Mouse (Mus musculus): ENCODE measurements at regions not wholly inside any gene's neighbourhood (a gene's known extent, or its start where the extent isn't known, plus 50 kb on each side); places are given as distances from the start of the nearest gene placed in this dataset.

GRCm38 (mm10) chr10:109561638-109562037 lies 550.9 kb upstream of the Syt1 start:
- Histone ChIP-seq H3K9ac (replicated peaks; ENCODE audit: low read length, poor library complexity, severe bottlenecking) (no peak overlapping the region), H3K9me3 (ENCODE audit: low read length) (no peaks in the 10 kb centered on the region), H3K27ac (ENCODE audit: low read depth, low read length) (no peak overlapping the region), H3K36me3 (ENCODE audit: insufficient read depth, low read length) (no peaks in the 10 kb centered on the region), H3K4me1 (ENCODE audit: insufficient read depth, low read length) (no peaks in the 10 kb centered on the region), H3K4me3 (ENCODE audit: low read depth, low read length) (no peak overlapping the region), H3K27me3 (ENCODE audit: insufficient read depth, low read length) (no peaks in the 10 kb centered on the region), H3K4me2 (ENCODE audit: low read depth, low read length, poor library complexity, severe bottlenecking) (no peak overlapping the region)
- ATAC-seq (ENCODE audit: low FRiP score), result no peak
- peak; percentile 33 for DNase-seq (ENCODE audit: low spot score)
- no peak for TF ChIP-seq CTCF (IDR thresholded peaks at IDR 0.05)
- WGBS, result 46% methylated on average over 2 of the region's 2 CpGs

GRCm38 (mm10) chr10:109561094-109561493 lies 550.3 kb upstream of the Syt1 start:
- Histone ChIP-seq H3K4me2 (ENCODE audit: low read depth, low read length, poor library complexity, severe bottlenecking) (no peak overlapping the region), H3K4me1 (ENCODE audit: insufficient read depth, low read length) (no peaks in the 10 kb centered on the region), H3K27ac (ENCODE audit: low read depth, low read length) (no peak overlapping the region), H3K36me3 (ENCODE audit: insufficient read depth, low read length) (no peaks in the 10 kb centered on the region), H3K9me3 (ENCODE audit: low read length) (no peaks in the 10 kb centered on the region), H3K9ac (replicated peaks; ENCODE audit: low read length, poor library complexity, severe bottlenecking) (no peak overlapping the region), H3K27me3 (ENCODE audit: insufficient read depth, low read length) (no peaks in the 10 kb centered on the region), H3K4me3 (ENCODE audit: low read depth, low read length) (no peak overlapping the region)
- WGBS, result 10% methylated on average over 1 of the region's 1 CpGs
- TF ChIP-seq CTCF (IDR thresholded peaks at IDR 0.05), result no peak
- ATAC-seq (ENCODE audit: low FRiP score), result no peak
- no peak for DNase-seq (ENCODE audit: low spot score)

DNA sequence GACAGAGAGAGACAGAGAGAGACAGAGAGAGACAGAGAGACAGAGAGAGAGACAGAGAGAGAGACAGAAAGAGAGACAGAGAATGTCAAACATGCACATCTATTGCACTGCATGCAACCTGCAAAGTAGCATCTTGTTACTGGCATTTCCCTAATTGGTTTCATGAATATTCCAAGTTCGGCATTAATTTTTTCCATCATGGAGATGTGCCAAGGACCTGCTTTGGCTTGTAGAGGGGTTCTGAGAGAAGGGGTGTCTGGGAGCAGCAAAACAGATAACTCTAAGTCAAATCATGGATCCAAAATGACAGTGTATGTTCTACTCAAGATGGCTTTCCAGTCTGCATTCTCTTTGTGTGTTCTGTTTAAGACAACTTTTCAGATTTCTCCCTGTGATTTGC lies 532.5 kb upstream of the Syt1 start:
- 98% methylated on average over 1 of the region's 1 CpGs for WGBS
- Histone ChIP-seq H3K4me3 (ENCODE audit: low read depth, low read length) (no peak overlapping the region), H3K9ac (replicated peaks; ENCODE audit: low read length, poor library complexity, severe bottlenecking) (no peak overlapping the region), H3K27me3 (ENCODE audit: insufficient read depth, low read length) (no peaks in the 10 kb centered on the region), H3K27ac (ENCODE audit: low read depth, low read length) (no peak overlapping the region), H3K9me3 (ENCODE audit: low read length) (no peaks in the 10 kb centered on the region), H3K4me1 (ENCODE audit: insufficient read depth, low read length) (no peaks in the 10 kb centered on the region), H3K4me2 (ENCODE audit: low read depth, low read length, poor library complexity, severe bottlenecking) (no peak overlapping the region), H3K36me3 (ENCODE audit: insufficient read depth, low read length) (no peaks in the 10 kb centered on the region)
- DNase-seq (ENCODE audit: low spot score) (no peak), ATAC-seq (ENCODE audit: low FRiP score) (no peak)
- no peak for TF ChIP-seq CTCF (IDR thresholded peaks at IDR 0.05)

DNA sequence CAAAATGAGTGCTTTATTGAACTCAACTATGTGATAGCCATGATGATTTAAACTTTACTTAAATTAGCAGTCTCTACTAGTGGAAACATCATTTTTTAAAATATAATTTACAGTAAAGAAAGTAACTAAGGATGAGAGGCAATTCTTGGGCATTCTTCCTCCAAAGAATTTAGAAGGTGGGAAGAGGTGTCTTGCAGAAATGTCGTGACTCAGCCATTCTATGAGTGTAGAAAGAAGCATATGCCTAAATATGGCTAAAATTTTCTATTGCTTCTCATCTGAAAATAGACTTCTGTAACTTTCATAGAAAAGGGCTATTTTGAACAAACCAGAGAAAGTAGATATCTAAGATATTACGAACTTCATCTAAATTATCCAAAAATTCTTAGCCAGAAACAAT lies 529.4 kb upstream of the Syt1 start:
- no peak overlapping the region for H3K27ac ChIP-seq (ENCODE audit: low read depth, low read length)
- TF ChIP-seq CTCF (IDR thresholded peaks at IDR 0.05), result no peak
- no peak overlapping the region for H3K9ac ChIP-seq (replicated peaks; ENCODE audit: low read length, poor library complexity, severe bottlenecking)
- WGBS, result 89% methylated on average over 2 of the region's 2 CpGs
- H3K9me3 ChIP-seq (ENCODE audit: low read length), result no peaks in the 10 kb centered on the region
- no peaks in the 10 kb centered on the region for H3K27me3 ChIP-seq (ENCODE audit: insufficient read depth, low read length)
- H3K4me2 ChIP-seq (ENCODE audit: low read depth, low read length, poor library complexity, severe bottlenecking), result no peak overlapping the region
- ATAC-seq (ENCODE audit: low FRiP score) (no peak), DNase-seq (ENCODE audit: low spot score) (no peak)
- H3K4me1 ChIP-seq (ENCODE audit: insufficient read depth, low read length), result no peaks in the 10 kb centered on the region
- no peak overlapping the region for H3K4me3 ChIP-seq (ENCODE audit: low read depth, low read length)
- H3K36me3 ChIP-seq (ENCODE audit: insufficient read depth, low read length), result no peaks in the 10 kb centered on the region

DNA sequence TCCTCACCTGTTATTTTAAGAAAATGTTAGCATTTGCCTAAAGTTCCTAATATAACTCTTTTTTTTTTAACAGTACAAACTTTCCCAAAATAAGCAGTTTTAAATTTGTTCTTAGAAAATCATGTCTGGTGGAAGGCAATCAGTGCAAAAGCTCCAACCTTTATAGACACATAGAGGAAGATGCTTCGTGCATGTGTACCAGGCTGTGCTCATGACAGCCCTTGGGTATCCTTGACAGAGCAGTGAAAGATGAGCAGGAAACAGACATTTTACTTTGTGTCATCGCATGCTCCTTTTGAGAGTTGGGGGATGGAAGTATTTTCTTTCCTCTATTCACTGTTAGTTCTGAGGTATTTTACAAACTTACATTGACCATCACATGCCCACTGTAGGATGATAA lies 517.3 kb upstream of the Syt1 start:
- Histone ChIP-seq H3K36me3 (ENCODE audit: insufficient read depth, low read length) (no peaks in the 10 kb centered on the region), H3K4me2 (ENCODE audit: low read depth, low read length, poor library complexity, severe bottlenecking) (no peak overlapping the region), H3K27ac (ENCODE audit: low read depth, low read length) (no peak overlapping the region), H3K9ac (replicated peaks; ENCODE audit: low read length, poor library complexity, severe bottlenecking) (no peak overlapping the region), H3K27me3 (ENCODE audit: insufficient read depth, low read length) (no peaks in the 10 kb centered on the region), H3K4me3 (ENCODE audit: low read depth, low read length) (no peak overlapping the region), H3K9me3 (ENCODE audit: low read length) (no peaks in the 10 kb centered on the region), H3K4me1 (ENCODE audit: insufficient read depth, low read length) (no peaks in the 10 kb centered on the region)
- WGBS, result 85% methylated on average over 2 of the region's 2 CpGs
- ATAC-seq (ENCODE audit: low FRiP score), result no peak
- DNase-seq (ENCODE audit: low spot score), result no peak
- no peak for TF ChIP-seq CTCF (IDR thresholded peaks at IDR 0.05)

DNA sequence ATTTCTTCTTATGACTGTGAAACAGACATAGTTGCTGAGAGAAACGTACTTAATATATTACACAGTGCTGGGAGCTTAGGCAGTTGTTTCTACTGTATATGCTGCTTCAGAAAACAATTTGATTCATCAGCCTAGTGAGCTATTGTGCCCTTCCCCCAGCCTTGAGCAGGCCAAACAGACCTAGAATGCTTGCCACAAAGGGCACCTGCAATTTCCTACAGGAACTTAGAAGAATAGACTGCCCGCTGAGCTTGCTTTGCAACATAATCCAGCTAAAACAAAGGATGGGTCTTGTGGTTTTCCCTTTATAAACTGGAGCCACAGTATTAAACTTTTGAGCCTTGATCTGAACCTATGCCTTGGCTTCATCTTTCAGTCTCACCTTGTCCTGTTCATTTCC lies 510.9 kb upstream of the Syt1 start:
- Histone ChIP-seq H3K27me3 (ENCODE audit: insufficient read depth, low read length) (no peaks in the 10 kb centered on the region), H3K4me3 (ENCODE audit: low read depth, low read length) (no peak overlapping the region), H3K9ac (replicated peaks; ENCODE audit: low read length, poor library complexity, severe bottlenecking) (no peak overlapping the region), H3K4me1 (ENCODE audit: insufficient read depth, low read length) (no peaks in the 10 kb centered on the region), H3K27ac (ENCODE audit: low read depth, low read length) (no peak overlapping the region), H3K36me3 (ENCODE audit: insufficient read depth, low read length) (no peaks in the 10 kb centered on the region), H3K4me2 (ENCODE audit: low read depth, low read length, poor library complexity, severe bottlenecking) (no peak overlapping the region), H3K9me3 (ENCODE audit: low read length) (no peaks in the 10 kb centered on the region)
- no peak for ATAC-seq (ENCODE audit: low FRiP score)
- no peak for DNase-seq (ENCODE audit: low spot score)
- no peak for TF ChIP-seq CTCF (IDR thresholded peaks at IDR 0.05)
- WGBS, result 35% methylated on average over 2 of the region's 2 CpGs

GRCm38 (mm10) chr10:109517664-109518063 lies 506.9 kb upstream of the Syt1 start:
- DNase-seq (ENCODE audit: low spot score) (no peak), ATAC-seq (ENCODE audit: low FRiP score) (no peak)
- 68% methylated on average over 1 of the region's 1 CpGs for whole genome bisulfite sequencing

More at GRCm38 (mm10) chr10:109517664-109518063, 506.9 kb upstream of the Syt1 start:
- Histone ChIP-seq H3K9me3 (ENCODE audit: low read length) (no peaks in the 10 kb centered on the region), H3K27ac (ENCODE audit: low read depth, low read length) (no peak overlapping the region), H3K4me1 (ENCODE audit: insufficient read depth, low read length) (no peaks in the 10 kb centered on the region), H3K9ac (replicated peaks; ENCODE audit: low read length, poor library complexity, severe bottlenecking) (no peak overlapping the region), H3K27me3 (ENCODE audit: insufficient read depth, low read length) (no peaks in the 10 kb centered on the region), H3K36me3 (ENCODE audit: insufficient read depth, low read length) (no peaks in the 10 kb centered on the region), H3K4me2 (ENCODE audit: low read depth, low read length, poor library complexity, severe bottlenecking) (no peak overlapping the region), H3K4me3 (ENCODE audit: low read depth, low read length) (no peak overlapping the region)
- no peak for TF ChIP-seq CTCF (IDR thresholded peaks at IDR 0.05)
